Mouse (Mus musculus) limb, embryonic 11.5 days (tissue): ENCODE measurements around the gene Gucy1b2. TPM values are rescaled to one million over a fixed set of nuclear protein-coding genes. Genes with fewer than 3 reads are reported as not detected.

Source experiments
- ATAC-seq: fragments of 200-750 bp; cut with Nextera tagmentation; 2 replicates; pipeline ENCODE4 v1.8.0; 2017; ENCODE audit warnings: low read depth; ENCODE audit not compliant: insufficient number of reproducible peaks, low FRiP score, low TSS enrichment
- DNase-seq: peaks from one replicate; pipeline ENCODE4 v3.0.0-alpha.2; 2015; ENCODE audit warnings: low spot score
- H3K27ac ChIP-seq: fragments of 300-500 bp; sonication (generic); replicated peaks from 2 replicates; pipeline ENCODE4 v1.5.1; 2014; ENCODE audit warnings: low read depth, mild to moderate bottlenecking, low read length
- H3K27me3 ChIP-seq: fragments of 300-500 bp; sonication (generic); 2 replicates; pipeline ENCODE4 v1.6.1; 2014; ENCODE audit warnings: mild to moderate bottlenecking, low read length, mixed read lengths; ENCODE audit not compliant: control insufficient read depth, insufficient read depth
- H3K36me3 ChIP-seq: fragments of 300-500 bp; sonication (generic); 2 replicates; pipeline ENCODE4 v1.6.1; 2014; ENCODE audit warnings: mild to moderate bottlenecking, low read length, moderate library complexity, mixed read lengths; ENCODE audit not compliant: control insufficient read depth, insufficient read depth
- H3K4me1 ChIP-seq: fragments of 300-500 bp; sonication (generic); 2 replicates; pipeline ENCODE4 v1.6.1; 2014; ENCODE audit warnings: low read length, mixed read lengths; ENCODE audit not compliant: control insufficient read depth, insufficient read depth
- H3K4me2 ChIP-seq: fragments of 300-500 bp; sonication (generic); 2 replicates; pipeline ENCODE4 v1.6.1; 2014; ENCODE audit warnings: low read depth, mild to moderate bottlenecking, moderate library complexity; ENCODE audit not compliant: severe bottlenecking
- H3K4me3 ChIP-seq: fragments of 300-500 bp; sonication (generic); 2 replicates; pipeline ENCODE4 v1.5.1; 2014; ENCODE audit warnings: low read depth, low read length
- H3K9ac ChIP-seq: fragments of 300-500 bp; sonication (generic); 2 replicates; pipeline ENCODE4 v1.6.1; 2014; ENCODE audit warnings: mild to moderate bottlenecking, low read length
- H3K9me3 ChIP-seq: fragments of 300-500 bp; sonication (generic); 2 replicates; pipeline ENCODE4 v1.6.1; 2016; ENCODE audit warnings: low read length; ENCODE audit not compliant: control insufficient read depth
- WGBS: fragments of 180-500 bp; shearing (Covaris S2); extraction: QIAGEN DNeasy Blood & Tissue Kit; methylation state at CpG from one replicate; pipeline ENCODE4 v1.1.7; 2014; 5-methylcytosine and 5-hydroxymethylcytosine counted together
- polyA plus RNA-seq: library from polyadenylated mRNA; unstranded; fragments of >200 nt; fragmentation: Nextera tagmentation; extraction: Ambion mirVana; gene quantifications from 2 replicates; pipeline ENCODE4 v1.2.1, GENCODE M21; 2014

The Gucy1b2 gene
- polyA plus RNA-seq, 1 experiment from 2014 or later, result 0.05 TPM

DNA sequence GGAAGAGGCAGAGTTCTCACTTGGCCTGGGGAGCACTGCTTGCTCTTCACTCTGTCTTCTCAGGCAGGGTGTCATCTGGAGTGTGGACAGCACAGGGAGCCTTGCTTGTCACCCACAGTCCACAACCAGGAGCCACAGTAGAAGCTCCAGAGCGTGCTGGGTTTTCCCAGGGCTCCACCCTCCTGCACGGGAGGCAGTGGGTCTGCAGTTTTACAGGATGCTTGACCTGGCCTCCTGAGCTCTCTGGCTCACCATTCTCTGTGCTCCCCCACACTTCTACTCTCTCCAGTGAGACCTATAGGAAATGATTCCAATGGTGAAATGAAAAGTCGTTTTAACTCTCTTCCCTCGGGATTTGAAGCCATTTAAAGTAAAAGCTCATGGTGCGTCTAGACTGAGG is 106.3 kb downstream of the Gucy1b2 start:
- Histone ChIP-seq H3K27me3 (no peaks in the 10 kb centered on the region), H3K9ac (no peak overlapping the region), H3K4me3 (no peak overlapping the region), H3K9me3 (no peaks in the 10 kb centered on the region), H3K27ac (no peak overlapping the region), H3K36me3 (no peaks in the 10 kb centered on the region), H3K4me2 (no peak overlapping the region), H3K4me1 (no peaks in the 10 kb centered on the region)
- 71% methylated on average over 5 of the region's 5 CpGs for WGBS
- DNase-seq (no peak), ATAC-seq (no peak)

DNA sequence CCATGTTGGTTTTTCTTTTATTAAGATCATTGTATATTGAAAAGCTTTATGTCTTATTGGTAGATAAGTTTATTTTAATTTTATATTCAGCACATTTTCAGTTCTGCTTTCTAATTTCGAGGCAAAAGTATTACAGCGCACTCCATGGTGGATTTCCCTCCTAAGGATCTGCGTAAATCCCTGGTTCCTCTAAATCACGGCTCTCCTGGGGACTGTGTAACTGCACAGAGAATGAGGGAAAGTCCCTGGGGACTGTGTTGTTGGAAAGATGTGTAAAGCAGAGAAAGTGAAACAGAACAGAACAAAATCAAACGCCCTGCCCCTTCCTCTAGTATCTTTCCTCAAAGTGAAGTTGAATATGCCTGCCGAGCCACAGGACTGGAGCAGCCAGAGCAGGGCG is 109.0 kb downstream of the Gucy1b2 start:
- no peak overlapping the region for H3K9ac ChIP-seq
- H3K27ac ChIP-seq, result no peak overlapping the region
- no peak overlapping the region for H3K4me2 ChIP-seq
- H3K9me3 ChIP-seq, result no peaks in the 10 kb centered on the region
- no peaks in the 10 kb centered on the region for H3K4me1 ChIP-seq
- DNase-seq (no peak), ATAC-seq (no peak)
- no peaks in the 10 kb centered on the region for H3K36me3 ChIP-seq
- H3K27me3 ChIP-seq, result no peaks in the 10 kb centered on the region
- H3K4me3 ChIP-seq, result no peak overlapping the region
- WGBS, result 88% methylated on average over 7 of the region's 7 CpGs

DNA sequence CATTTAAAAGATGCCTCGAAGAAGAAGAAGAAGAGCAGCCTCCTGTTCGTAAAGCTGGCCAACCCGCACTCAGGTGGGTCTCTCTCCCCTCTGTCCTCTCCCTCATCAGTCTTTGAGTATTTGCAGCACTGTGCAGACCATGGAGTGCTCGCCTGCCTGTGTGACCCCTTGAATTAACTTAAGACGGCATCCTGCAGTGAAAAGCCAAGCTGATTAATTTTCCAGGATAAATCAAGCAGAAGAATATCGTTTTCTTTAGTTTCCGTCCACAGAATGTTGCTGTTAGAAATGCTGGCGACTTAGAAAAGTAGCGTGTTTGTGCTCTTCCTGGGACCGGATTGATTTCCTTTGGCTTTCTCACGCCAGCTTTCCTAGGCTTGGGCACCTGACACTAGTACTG is 109.5 kb downstream of the Gucy1b2 start:
- Histone ChIP-seq H3K27ac (no peak overlapping the region), H3K9me3 (no peaks in the 10 kb centered on the region), H3K4me3 (no peak overlapping the region), H3K27me3 (no peaks in the 10 kb centered on the region), H3K4me2 (no peak overlapping the region), H3K9ac (no peak overlapping the region), H3K36me3 (no peaks in the 10 kb centered on the region), H3K4me1 (no peaks in the 10 kb centered on the region)
- 83% methylated on average over 11 of the region's 11 CpGs for WGBS
- no peak for DNase-seq
- no peak for ATAC-seq

Other genes with a start within 250 kb of the Gucy1b2 start
- gene Rnaseh2b, start 163.7 kb downstream of the Gucy1b2 start, polyA plus RNA-seq, result 59.0 and 61.1 TPM in 2 replicates
- 0.85 and 0.88 TPM in 2 replicates for gene Dleu7, start 163.2 kb downstream of the Gucy1b2 start, polyA plus RNA-seq
- 0.36 and 0.60 TPM in 2 replicates for gene Fam124a, start 99.4 kb upstream of the Gucy1b2 start, polyA plus RNA-seq
- not detected in 2 replicates for gene Gm4131, start 110.6 kb upstream of the Gucy1b2 start, polyA plus RNA-seq
- gene Serpine3, start 207.4 kb upstream of the Gucy1b2 start, polyA plus RNA-seq, result not detected in 2 replicates